Mouse (Mus musculus): ENCODE measurements at regions not wholly inside any gene's neighbourhood (a gene's known extent, or its start where the extent isn't known, plus 50 kb on each side); places are given as distances from the start of the nearest gene placed in this dataset.

GRCm38 (mm10) chr15:28823526-28823925, 620.0 kb downstream of the Dnah5 start:
- Histone ChIP-seq H3K4me3 (replicated peaks) (no peak overlapping the region), H3K4me2 (replicated peaks) (no peak overlapping the region), H3K36me3 (no peaks in the 10 kb centered on the region), H3K4me1 (replicated peaks) (no peaks in the 10 kb centered on the region), H3K9me3 (no peaks in the 10 kb centered on the region), H3K27ac (no peak overlapping the region), H3K9ac (replicated peaks) (no peak overlapping the region), H3K27me3 (no peaks in the 10 kb centered on the region)
- ATAC-seq = no peak
- WGBS = 67% methylated on average over 2 of the region's 2 CpGs

- no peaks in the 10 kb centered on the region for H3K9me3 ChIP-seq
- no peak overlapping the region for H3K4me2 ChIP-seq (replicated peaks)
- no peak overlapping the region for H3K27ac ChIP-seq
- H3K27me3 ChIP-seq = no peaks in the 10 kb centered on the region
- H3K9ac ChIP-seq (replicated peaks) = no peak overlapping the region
- no peaks in the 10 kb centered on the region for H3K36me3 ChIP-seq
- no peaks in the 10 kb centered on the region for H3K4me1 ChIP-seq (replicated peaks)
- 82% methylated on average over 4 of the region's 4 CpGs for WGBS
- no peak overlapping the region for H3K4me3 ChIP-seq (replicated peaks)
- ATAC-seq = no peak
These were observed 631.3 kb downstream of the Dnah5 start for GRCm38 (mm10) chr15:28834831-28835230.

- no peak overlapping the region for H3K4me3 ChIP-seq (replicated peaks)
- H3K27ac ChIP-seq = no peak overlapping the region
- ATAC-seq = no peak
These were observed 636.8 kb downstream of the Dnah5 start for GRCm38 (mm10) chr15:28840322-28840721.

GRCm38 (mm10) chr15:28856419-28856818, 652.9 kb downstream of the Dnah5 start:
- Histone ChIP-seq H3K4me2 (replicated peaks) (no peak overlapping the region), H3K27me3 (no peaks in the 10 kb centered on the region), H3K4me3 (replicated peaks) (no peak overlapping the region), H3K9me3 (no peaks in the 10 kb centered on the region), H3K4me1 (replicated peaks) (no peaks in the 10 kb centered on the region), H3K27ac (no peak overlapping the region), H3K36me3 (no peaks in the 10 kb centered on the region), H3K9ac (replicated peaks) (no peak overlapping the region)
- no peak for ATAC-seq
- WGBS = 89% methylated on average over 2 of the region's 2 CpGs

More at GRCm38 (mm10) chr15:28840322-28840721, 636.8 kb downstream of the Dnah5 start:
- Histone ChIP-seq H3K27me3 (no peaks in the 10 kb centered on the region), H3K9me3 (no peaks in the 10 kb centered on the region), H3K9ac (replicated peaks) (no peak overlapping the region), H3K4me2 (replicated peaks) (no peak overlapping the region), H3K36me3 (no peaks in the 10 kb centered on the region), H3K4me1 (replicated peaks) (no peaks in the 10 kb centered on the region)
- 87% methylated on average over 1 of the region's 1 CpGs for WGBS

GRCm38 (mm10) chr15:28858176-28858575, 654.6 kb downstream of the Dnah5 start:
- Histone ChIP-seq H3K27me3 (no peaks in the 10 kb centered on the region), H3K9me3 (no peaks in the 10 kb centered on the region), H3K4me2 (replicated peaks) (no peak overlapping the region), H3K4me1 (replicated peaks) (no peaks in the 10 kb centered on the region), H3K36me3 (no peaks in the 10 kb centered on the region), H3K9ac (replicated peaks) (no peak overlapping the region), H3K4me3 (replicated peaks) (no peak overlapping the region), H3K27ac (no peak overlapping the region)
- no peak for ATAC-seq
- 81% methylated on average over 2 of the region's 2 CpGs for WGBS

GRCm38 (mm10) chr15:28864101-28864500, 660.5 kb downstream of the Dnah5 start:
- H3K27me3 ChIP-seq = no peaks in the 10 kb centered on the region
- no peaks in the 10 kb centered on the region for H3K9me3 ChIP-seq
- WGBS = 18% methylated on average over 1 of the region's 1 CpGs
- H3K36me3 ChIP-seq = no peaks in the 10 kb centered on the region
- H3K9ac ChIP-seq (replicated peaks) = no peak overlapping the region
- H3K4me2 ChIP-seq (replicated peaks) = no peak overlapping the region
- no peak overlapping the region for H3K27ac ChIP-seq
- H3K4me1 ChIP-seq (replicated peaks) = no peaks in the 10 kb centered on the region
- ATAC-seq = peak; percentile 69
- no peak overlapping the region for H3K4me3 ChIP-seq (replicated peaks)

- Histone ChIP-seq H3K36me3 (no peaks in the 10 kb centered on the region), H3K4me3 (replicated peaks) (no peak overlapping the region), H3K27me3 (no peaks in the 10 kb centered on the region), H3K4me2 (replicated peaks) (no peak overlapping the region), H3K9me3 (no peaks in the 10 kb centered on the region), H3K9ac (replicated peaks) (no peak overlapping the region), H3K27ac (no peak overlapping the region), H3K4me1 (replicated peaks) (no peaks in the 10 kb centered on the region)
- ATAC-seq = no peak
- WGBS = 90% methylated on average over 2 of the region's 2 CpGs
These were observed 661.4 kb downstream of the Dnah5 start for GRCm38 (mm10) chr15:28864913-28865312.

GRCm38 (mm10) chr15:28873001-28873400, 669.4 kb downstream of the Dnah5 start:
- Histone ChIP-seq H3K27me3 (no peaks in the 10 kb centered on the region), H3K4me1 (replicated peaks) (no peaks in the 10 kb centered on the region), H3K9me3 (no peaks in the 10 kb centered on the region), H3K9ac (replicated peaks) (no peak overlapping the region), H3K27ac (no peak overlapping the region), H3K4me3 (replicated peaks) (no peak overlapping the region), H3K4me2 (replicated peaks) (no peak overlapping the region), H3K36me3 (no peaks in the 10 kb centered on the region)
- WGBS = 82% methylated on average over 2 of the region's 2 CpGs
- no peak for ATAC-seq

GRCm38 (mm10) chr15:28896248-28896808, 692.8 kb downstream of the Dnah5 start:
- H3K9ac ChIP-seq (replicated peaks) = no peak overlapping the region
- no peak for ATAC-seq
- H3K9me3 ChIP-seq = no peaks in the 10 kb centered on the region
- WGBS = 73% methylated on average over 3 of the region's 3 CpGs
- H3K4me3 ChIP-seq (replicated peaks) = no peak overlapping the region
- no peaks in the 10 kb centered on the region for H3K4me1 ChIP-seq (replicated peaks)
- H3K36me3 ChIP-seq = no peaks in the 10 kb centered on the region
- no peak overlapping the region for H3K27ac ChIP-seq
- no peaks in the 10 kb centered on the region for H3K27me3 ChIP-seq
- H3K4me2 ChIP-seq (replicated peaks) = no peak overlapping the region

GRCm38 (mm10) chr15:28922437-28922836, 718.9 kb downstream of the Dnah5 start:
- H3K4me1 ChIP-seq (replicated peaks) = no peaks in the 10 kb centered on the region
- H3K27me3 ChIP-seq = no peaks in the 10 kb centered on the region
- 73% methylated on average over 4 of the region's 4 CpGs for WGBS
- no peak for ATAC-seq
- no peak overlapping the region for H3K27ac ChIP-seq
- no peaks in the 10 kb centered on the region for H3K36me3 ChIP-seq
- H3K4me3 ChIP-seq (replicated peaks) = no peak overlapping the region
- no peaks in the 10 kb centered on the region for H3K9me3 ChIP-seq
- H3K4me2 ChIP-seq (replicated peaks) = no peak overlapping the region
- no peak overlapping the region for H3K9ac ChIP-seq (replicated peaks)

- H3K36me3 ChIP-seq = no peaks in the 10 kb centered on the region
- 65% methylated on average over 1 of the region's 1 CpGs for WGBS
- H3K4me2 ChIP-seq (replicated peaks) = no peak overlapping the region
- no peak overlapping the region for H3K9ac ChIP-seq (replicated peaks)
- H3K4me3 ChIP-seq (replicated peaks) = no peak overlapping the region
- ATAC-seq = no peak
- no peaks in the 10 kb centered on the region for H3K9me3 ChIP-seq
- no peaks in the 10 kb centered on the region for H3K4me1 ChIP-seq (replicated peaks)
- H3K27ac ChIP-seq = no peak overlapping the region
- H3K27me3 ChIP-seq = no peaks in the 10 kb centered on the region
These were observed 744.7 kb downstream of the Dnah5 start for GRCm38 (mm10) chr15:28948245-28948644.

All from midbrain, embryonic 13.5 days (tissue).